Mouse (Mus musculus): ENCODE measurements around the gene Tmem189. TPM values are rescaled to one million over a fixed set of nuclear protein-coding genes. Genes with fewer than 3 reads are reported as not detected.
A peak's percentile ranks its signal among the peaks of the same experiment; 100 is the strongest.

The Tmem189 gene
- polyA plus RNA-seq, 1 experiment from 2014 or later, result 31.9 TPM

DNA sequence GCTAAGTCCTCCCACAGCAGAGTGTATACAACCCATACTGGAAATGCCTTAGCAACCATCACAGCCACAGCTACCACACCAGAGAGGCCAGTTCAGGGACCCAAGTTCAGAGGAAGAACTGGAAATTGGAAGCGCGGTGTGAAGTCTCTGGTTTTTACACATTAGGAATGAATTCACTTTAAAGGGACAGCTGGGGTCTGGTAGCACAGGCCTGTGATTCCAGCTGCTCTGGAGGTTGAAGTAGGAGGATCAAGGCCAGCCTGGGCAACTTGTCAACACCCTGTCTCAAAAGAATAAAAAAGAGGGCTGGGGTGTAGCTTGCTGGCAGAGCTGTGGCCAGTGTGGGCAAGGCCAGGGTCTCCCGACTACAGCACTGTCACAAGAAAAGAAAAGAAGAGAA is 3.8 kb downstream of the Tmem189 start:
- ATAC-seq (replicated peaks; ENCODE audit: insufficient number of reproducible peaks, low FRiP score, low TSS enrichment, low read depth), result no peak
- Histone ChIP-seq H3K4me2 (ENCODE audit: low read depth, low read length) (no peak overlapping the region), H3K9me3 (replicated peaks; ENCODE audit: control insufficient read depth, low read length) (no peaks in the 10 kb centered on the region), H3K27me3 (ENCODE audit: control insufficient read depth, insufficient read depth, low read length) (peaks cover 15% of the 10 kb centered on the region), H3K9ac (replicated peaks; ENCODE audit: low read length) (no peak overlapping the region), H3K27ac (replicated peaks; ENCODE audit: low read depth, low read length) (no peak overlapping the region), H3K36me3 (replicated peaks; ENCODE audit: control insufficient read depth, insufficient read depth, low read depth, low read length) (no peaks in the 10 kb centered on the region), H3K4me1 (ENCODE audit: control insufficient read depth, insufficient read depth, low read length) (no peaks in the 10 kb centered on the region; the same call in 1 of the 2 replicates), H3K4me3 (ENCODE audit: low read depth, low read length) (no peak overlapping the region)
- WGBS, result 83% methylated on average over 3 of the region's 3 CpGs
- DNase-seq (ENCODE audit: low spot score), result no peak

DNA sequence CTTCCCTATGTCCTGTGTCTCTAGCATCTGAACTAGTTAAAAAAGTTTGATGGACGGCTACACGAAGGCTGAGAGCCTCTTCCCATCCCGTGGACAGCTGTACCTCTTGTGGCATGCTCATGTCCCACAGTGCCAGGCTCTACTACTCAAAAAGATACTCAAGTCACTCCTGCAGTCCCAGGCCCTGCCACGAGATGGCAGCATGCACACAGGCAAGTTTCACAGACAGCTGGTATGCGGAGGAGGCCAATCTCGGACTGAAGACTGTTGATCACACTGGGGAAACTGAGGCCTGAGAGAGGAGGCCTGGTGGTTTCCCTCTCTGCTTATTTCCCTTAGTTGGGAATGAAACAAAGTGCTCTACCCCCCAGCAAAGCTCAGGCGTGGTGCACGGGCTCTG is 4.5 kb downstream of the Tmem189 start:
- Histone ChIP-seq H3K9ac (replicated peaks; ENCODE audit: low read length) (no peak overlapping the region), H3K9me3 (replicated peaks; ENCODE audit: control insufficient read depth, low read length) (no peaks in the 10 kb centered on the region), H3K4me1 (ENCODE audit: control insufficient read depth, insufficient read depth, low read length) (no peaks in the 10 kb centered on the region; the same call in 1 of the 2 replicates), H3K36me3 (replicated peaks; ENCODE audit: control insufficient read depth, insufficient read depth, low read depth, low read length) (no peaks in the 10 kb centered on the region), H3K27me3 (ENCODE audit: control insufficient read depth, insufficient read depth, low read length) (peaks cover 9% of the 10 kb centered on the region), H3K4me3 (ENCODE audit: low read depth, low read length) (no peak overlapping the region), H3K27ac (replicated peaks; ENCODE audit: low read depth, low read length) (no peak overlapping the region), H3K4me2 (ENCODE audit: low read depth, low read length) (no peak overlapping the region)
- WGBS, result 7% methylated on average over 8 of the region's 8 CpGs
- ATAC-seq (replicated peaks; ENCODE audit: insufficient number of reproducible peaks, low FRiP score, low TSS enrichment, low read depth), result no peak
- peak; percentile 96 for DNase-seq (ENCODE audit: low spot score)

DNA sequence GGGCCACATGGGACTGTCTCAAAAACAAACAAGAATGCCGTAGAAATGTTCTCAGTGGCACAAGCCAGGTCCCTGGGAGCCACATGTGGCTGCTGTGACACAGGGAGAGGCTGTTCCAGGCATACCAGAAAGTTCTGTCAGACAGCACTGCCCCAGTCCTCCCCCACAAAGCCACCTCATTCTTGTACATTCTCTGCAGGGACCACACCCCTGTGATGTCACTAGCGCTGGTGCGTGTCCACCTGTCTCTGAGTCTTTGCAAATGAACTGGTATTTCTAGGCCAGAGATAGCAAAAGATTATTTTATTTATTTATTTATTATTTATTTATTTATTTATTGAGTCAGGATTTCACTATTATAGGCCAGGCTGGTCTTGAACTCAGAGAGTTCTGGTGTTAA is 5.9 kb downstream of the Tmem189 start:
- 66% methylated on average over 3 of the region's 3 CpGs for WGBS

DNA sequence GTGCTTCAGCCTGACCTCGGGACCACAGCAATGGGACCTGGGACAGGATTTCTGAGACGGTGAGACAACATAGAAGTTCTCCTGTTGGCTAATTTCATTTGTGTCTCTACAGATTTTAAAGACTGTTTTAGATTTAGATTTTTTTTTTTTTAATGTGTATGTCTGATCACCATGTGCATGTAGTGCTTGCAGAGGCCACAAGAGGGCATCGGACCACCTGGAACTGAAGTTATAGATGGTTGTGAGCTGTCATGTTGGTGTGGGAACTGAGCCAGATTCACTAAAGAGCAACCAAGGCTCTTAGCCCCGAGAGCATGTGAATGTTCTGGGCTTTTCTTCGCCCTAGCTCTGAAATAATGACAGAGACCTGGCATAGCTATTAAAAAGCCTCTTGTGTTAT is 9.0 kb downstream of the Tmem189 start:
- ATAC-seq (replicated peaks; ENCODE audit: insufficient number of reproducible peaks, low FRiP score, low TSS enrichment, low read depth) (no peak), DNase-seq (ENCODE audit: low spot score) (peak; percentile 68)
- Histone ChIP-seq H3K27ac (replicated peaks; ENCODE audit: low read depth, low read length) (no peak overlapping the region), H3K4me1 (ENCODE audit: control insufficient read depth, insufficient read depth, low read length) (no peaks in the 10 kb centered on the region), H3K9me3 (replicated peaks; ENCODE audit: control insufficient read depth, low read length) (no peaks in the 10 kb centered on the region), H3K27me3 (ENCODE audit: control insufficient read depth, insufficient read depth, low read length) (no peaks in the 10 kb centered on the region), H3K4me3 (ENCODE audit: low read depth, low read length) (no peak overlapping the region), H3K9ac (replicated peaks; ENCODE audit: low read length) (no peak overlapping the region), H3K4me2 (ENCODE audit: low read depth, low read length) (no peak overlapping the region), H3K36me3 (replicated peaks; ENCODE audit: control insufficient read depth, insufficient read depth, low read depth, low read length) (no peaks in the 10 kb centered on the region)
- 47% methylated on average over 5 of the region's 5 CpGs for WGBS

More for the DNA sequence above, 5.9 kb downstream of the Tmem189 start:
- Histone ChIP-seq H3K9me3 (replicated peaks; ENCODE audit: control insufficient read depth, low read length) (no peaks in the 10 kb centered on the region), H3K27ac (replicated peaks; ENCODE audit: low read depth, low read length) (no peak overlapping the region), H3K4me3 (ENCODE audit: low read depth, low read length) (no peak overlapping the region), H3K4me2 (ENCODE audit: low read depth, low read length) (no peak overlapping the region), H3K9ac (replicated peaks; ENCODE audit: low read length) (no peak overlapping the region), H3K27me3 (ENCODE audit: control insufficient read depth, insufficient read depth, low read length) (no peaks in the 10 kb centered on the region), H3K4me1 (ENCODE audit: control insufficient read depth, insufficient read depth, low read length) (no peaks in the 10 kb centered on the region; the same call in 1 of the 2 replicates), H3K36me3 (replicated peaks; ENCODE audit: control insufficient read depth, insufficient read depth, low read depth, low read length) (no peaks in the 10 kb centered on the region)
- no peak for DNase-seq (ENCODE audit: low spot score)
- ATAC-seq (replicated peaks; ENCODE audit: insufficient number of reproducible peaks, low FRiP score, low TSS enrichment, low read depth), result no peak

DNA sequence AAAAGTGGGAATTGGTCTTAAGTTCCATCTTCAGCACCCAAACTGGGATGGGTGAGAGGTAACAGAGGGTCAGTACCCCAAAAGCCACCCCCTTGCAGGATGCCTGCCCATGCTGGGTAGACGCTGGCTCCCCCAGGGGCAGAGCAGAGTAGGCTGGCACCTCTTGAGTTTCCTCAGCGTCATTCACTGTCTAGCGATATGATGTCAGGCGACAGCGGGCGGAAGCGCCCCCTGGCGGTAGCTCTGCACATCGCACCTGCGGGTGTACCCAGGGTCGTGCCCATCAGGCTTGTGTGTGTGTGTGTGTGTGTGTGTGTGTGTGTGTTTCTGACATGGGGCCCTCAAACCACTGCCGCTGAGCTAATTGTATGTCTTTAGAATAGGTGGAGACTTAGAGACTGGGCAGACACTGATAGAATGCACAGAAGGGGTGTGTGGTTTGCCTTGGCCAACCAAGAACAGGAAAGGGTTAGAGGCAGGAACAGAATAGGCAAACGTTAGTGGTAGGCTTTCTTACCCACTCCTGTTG is 9.7 kb downstream of the Tmem189 start:
- no peak overlapping the region for H3K4me3 ChIP-seq (ENCODE audit: low read depth, low read length)
- DNase-seq (ENCODE audit: low spot score) (peak; percentile 87), ATAC-seq (replicated peaks; ENCODE audit: insufficient number of reproducible peaks, low FRiP score, low TSS enrichment, low read depth) (peak; percentile 81)
- no peak overlapping the region for H3K4me2 ChIP-seq (ENCODE audit: low read depth, low read length)
- H3K4me1 ChIP-seq (ENCODE audit: control insufficient read depth, insufficient read depth, low read length), result no peaks in the 10 kb centered on the region
- H3K27ac ChIP-seq (replicated peaks; ENCODE audit: low read depth, low read length), result no peak overlapping the region
- WGBS, result 3% methylated on average over 13 of the region's 13 CpGs
- no peak overlapping the region for H3K9ac ChIP-seq (replicated peaks; ENCODE audit: low read length)
- H3K27me3 ChIP-seq (ENCODE audit: control insufficient read depth, insufficient read depth, low read length), result no peaks in the 10 kb centered on the region
- no peaks in the 10 kb centered on the region for H3K36me3 ChIP-seq (replicated peaks; ENCODE audit: control insufficient read depth, insufficient read depth, low read depth, low read length)
- no peaks in the 10 kb centered on the region for H3K9me3 ChIP-seq (replicated peaks; ENCODE audit: control insufficient read depth, low read length)

DNA sequence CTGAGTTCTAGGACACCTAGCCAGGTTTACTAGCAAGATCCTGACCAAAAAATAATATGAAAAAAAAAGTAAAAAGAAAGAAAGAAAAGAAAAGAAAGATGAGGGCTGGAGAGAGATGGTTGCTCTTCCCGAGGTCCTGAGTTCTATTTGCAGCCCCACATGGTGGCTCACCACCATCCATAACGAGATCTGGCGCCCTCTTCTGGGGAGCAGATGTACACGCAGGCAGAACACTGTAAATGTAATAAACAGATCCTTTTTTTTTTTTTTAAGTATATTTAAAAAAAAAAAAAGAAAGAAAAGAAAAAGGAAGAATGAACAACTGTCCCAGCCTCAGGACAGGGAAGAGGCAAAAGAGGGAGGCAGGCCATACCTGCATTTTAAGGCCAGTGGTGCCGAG is 11.0 kb downstream of the Tmem189 start:
- no peak overlapping the region for H3K27ac ChIP-seq (replicated peaks; ENCODE audit: low read depth, low read length)
- H3K9me3 ChIP-seq (replicated peaks; ENCODE audit: control insufficient read depth, low read length), result no peaks in the 10 kb centered on the region
- H3K9ac ChIP-seq (replicated peaks; ENCODE audit: low read length), result no peak overlapping the region
- no peak for ATAC-seq (replicated peaks; ENCODE audit: insufficient number of reproducible peaks, low FRiP score, low TSS enrichment, low read depth)
- 43% methylated on average over 5 of the region's 5 CpGs for WGBS
- no peaks in the 10 kb centered on the region for H3K27me3 ChIP-seq (ENCODE audit: control insufficient read depth, insufficient read depth, low read length)
- H3K36me3 ChIP-seq (replicated peaks; ENCODE audit: control insufficient read depth, insufficient read depth, low read depth, low read length), result no peaks in the 10 kb centered on the region
- DNase-seq (ENCODE audit: low spot score), result no peak
- H3K4me3 ChIP-seq (ENCODE audit: low read depth, low read length), result no peak overlapping the region
- H3K4me1 ChIP-seq (ENCODE audit: control insufficient read depth, insufficient read depth, low read length), result no peaks in the 10 kb centered on the region
- H3K4me2 ChIP-seq (ENCODE audit: low read depth, low read length), result no peak overlapping the region

DNA sequence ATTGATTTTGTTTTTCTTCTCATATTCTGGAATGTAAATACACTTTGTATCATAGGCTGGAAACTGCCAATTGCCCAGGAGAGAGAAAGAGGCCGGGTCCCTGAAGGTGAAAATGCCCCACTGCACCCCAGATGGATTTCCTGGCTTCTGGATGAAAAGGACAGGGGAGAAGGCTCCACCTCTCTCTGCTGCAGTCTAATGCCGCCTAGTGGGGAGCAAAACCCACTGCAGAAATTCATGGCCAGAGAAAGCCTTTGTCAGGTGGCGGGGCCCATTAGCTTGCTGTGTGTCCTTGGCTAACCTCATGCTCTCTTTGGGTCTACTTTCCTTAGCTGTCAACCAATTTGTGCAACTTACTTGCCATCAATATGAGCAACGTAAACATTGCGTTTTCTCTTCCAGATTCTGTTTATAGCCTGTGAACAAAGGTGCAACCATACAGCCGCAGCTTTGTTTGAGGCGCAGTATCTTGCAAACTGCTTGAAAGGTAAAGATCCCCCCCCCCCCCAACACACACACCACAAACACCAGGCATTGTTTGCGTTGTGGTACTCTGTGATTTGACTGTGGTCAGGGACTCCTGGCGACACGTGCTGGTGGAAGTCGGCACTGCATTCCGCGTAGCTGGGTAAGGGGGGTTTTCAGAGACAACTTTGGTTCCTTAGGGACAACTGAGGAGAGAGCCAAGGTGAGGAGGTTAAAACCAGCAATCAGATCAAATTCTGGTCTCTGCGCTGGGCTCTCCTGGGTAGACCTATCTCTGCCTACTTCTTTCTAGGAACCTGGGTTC is 14.3 kb downstream of the Tmem189 start:
- H3K36me3 ChIP-seq (replicated peaks; ENCODE audit: control insufficient read depth, insufficient read depth, low read depth, low read length), result no peaks in the 10 kb centered on the region
- H3K4me2 ChIP-seq (ENCODE audit: low read depth, low read length), result no peak overlapping the region
- H3K4me1 ChIP-seq (ENCODE audit: control insufficient read depth, insufficient read depth, low read length), result no peaks in the 10 kb centered on the region
- H3K9ac ChIP-seq (replicated peaks; ENCODE audit: low read length), result no peak overlapping the region
- DNase-seq (ENCODE audit: low spot score), result peak; percentile 66
- ATAC-seq (replicated peaks; ENCODE audit: insufficient number of reproducible peaks, low FRiP score, low TSS enrichment, low read depth), result no peak
- H3K27ac ChIP-seq (replicated peaks; ENCODE audit: low read depth, low read length), result no peak overlapping the region
- H3K9me3 ChIP-seq (replicated peaks; ENCODE audit: control insufficient read depth, low read length), result no peaks in the 10 kb centered on the region
- 36% methylated on average over 14 of the region's 14 CpGs for WGBS
- no peak overlapping the region for H3K4me3 ChIP-seq (ENCODE audit: low read depth, low read length)
- no peaks in the 10 kb centered on the region for H3K27me3 ChIP-seq (ENCODE audit: control insufficient read depth, insufficient read depth, low read length)

DNA sequence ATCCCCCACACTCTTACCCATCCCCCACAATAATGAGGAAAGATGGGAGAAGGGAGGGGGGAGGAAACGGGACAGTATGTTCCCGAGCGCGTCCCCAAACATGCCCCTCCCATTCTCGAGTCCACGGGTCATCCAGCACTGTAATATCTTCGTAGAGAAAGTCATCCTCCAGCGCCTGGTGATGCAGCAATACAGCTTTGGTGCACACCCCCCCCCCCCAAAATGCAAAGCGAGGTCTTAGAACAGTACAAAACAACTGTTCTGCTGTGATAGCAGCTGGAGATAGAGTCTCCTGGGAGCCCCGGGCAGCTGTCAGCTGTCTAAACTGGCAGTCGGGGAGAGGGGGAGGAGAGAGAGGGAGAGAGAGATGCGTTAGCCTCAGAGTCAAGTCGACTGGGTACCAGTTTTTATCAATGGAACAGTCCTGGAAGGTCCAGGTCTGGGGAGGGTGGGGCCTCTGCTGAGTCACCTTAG is 17.4 kb downstream of the Tmem189 start:
- Histone ChIP-seq H3K4me2 (ENCODE audit: low read depth, low read length) (no peak overlapping the region), H3K36me3 (replicated peaks; ENCODE audit: control insufficient read depth, insufficient read depth, low read depth, low read length) (no peaks in the 10 kb centered on the region), H3K27ac (replicated peaks; ENCODE audit: low read depth, low read length) (no peak overlapping the region), H3K9me3 (replicated peaks; ENCODE audit: control insufficient read depth, low read length) (no peaks in the 10 kb centered on the region), H3K9ac (replicated peaks; ENCODE audit: low read length) (no peak overlapping the region), H3K4me3 (ENCODE audit: low read depth, low read length) (no peak overlapping the region), H3K27me3 (ENCODE audit: control insufficient read depth, insufficient read depth, low read length) (no peaks in the 10 kb centered on the region), H3K4me1 (ENCODE audit: control insufficient read depth, insufficient read depth, low read length) (no peaks in the 10 kb centered on the region)
- ATAC-seq (replicated peaks; ENCODE audit: insufficient number of reproducible peaks, low FRiP score, low TSS enrichment, low read depth) (peak; percentile 63), DNase-seq (ENCODE audit: low spot score) (peak; percentile 35)
- 31% methylated on average over 13 of the region's 13 CpGs for WGBS

Measured in embryonic facial prominence, embryonic 11.5 days (tissue).